Mouse (Mus musculus): ENCODE measurements around the gene Timm13.

Timm13 gene

GRCm38 (mm10) chr10:80862305-80862704 lies 38.5 kb downstream of the Timm13 start:
- no peak for DNase-seq (ENCODE audit: low spot score)

GRCm38 (mm10) chr10:80858350-80858935 lies 42.3 kb downstream of the Timm13 start:
- DNase-seq (ENCODE audit: low spot score) = no peak

GRCm38 (mm10) chr10:80857848-80858247 lies 42.9 kb downstream of the Timm13 start:
- no peak for DNase-seq (ENCODE audit: low spot score)

- no peak for DNase-seq (ENCODE audit: low spot score)
Observed at GRCm38 (mm10) chr10:80857386-80857785, 43.4 kb downstream of the Timm13 start.

- DNase-seq (ENCODE audit: low spot score) = no peak
Observed at GRCm38 (mm10) chr10:80856908-80857307, 43.9 kb downstream of the Timm13 start.

- peak; percentile 35 for DNase-seq (ENCODE audit: low spot score)
Observed at GRCm38 (mm10) chr10:80856267-80856666, 44.5 kb downstream of the Timm13 start.

- peak; percentile 21 for DNase-seq (ENCODE audit: low spot score)
Observed at GRCm38 (mm10) chr10:80855749-80856073, 45.1 kb downstream of the Timm13 start.

GRCm38 (mm10) chr10:80854913-80855748 lies 45.6 kb downstream of the Timm13 start, which contains the start of the genes Lsm7 and Sppl2b:
Lsm7 (minus strand) TSS chr10:80855209.
Sppl2b (plus strand) TSS chr10:80855275.
- peak; percentile 98 for DNase-seq (ENCODE audit: low spot score)
